Mouse (Mus musculus) Patski (cell line): ENCODE data around the gene Nln. TPM values are rescaled to one million over a fixed set of nuclear protein-coding genes. Genes with fewer than 3 reads are reported as not detected.

Experiments
- ATAC-seq: fragments of 100-300 bp; one replicate; pipeline ENCODE4 v1.8.0; 2021
- CTCF ChIA-PET: fragments of 350-600 bp; sonication (Branson Sonifier 250); formaldehyde crosslinking; loops from one replicate; lab custom pipeline; 2022; ENCODE audit warnings: inconsistent platforms; lab: Charles Lee
- POLR2A ChIA-PET: fragments of 350-600 bp; sonication (Branson Sonifier 250); formaldehyde crosslinking; loops from one replicate; lab custom pipeline; 2022; ENCODE audit warnings: antibody characterized with exemption, inconsistent platforms; lab: Charles Lee
- DNase-seq: peaks from one replicate; pipeline ENCODE4 v3.0.0-alpha.2; 2011; ENCODE audit warnings: low read depth, low spot score
- H3K27me3 ChIP-seq: fragments of 371-371 bp; one replicate; pipeline ENCODE4 v1.5.1; 2021
- CTCF ChIP-seq: fragments of 100-300 bp; IDR thresholded peaks from one replicate; pipeline ENCODE4 v1.5.1; 2021
- in situ Hi-C: fragments of 300-500 bp; cut with MboI; formaldehyde crosslinking; loops from 3 replicates; pipeline ENCODE4 v1.11.1; 2018; ENCODE audit warnings: low pct_unique_long_range_greater_than_20kb, mixed read lengths
- polyA plus RNA-seq: library from polyadenylated mRNA; unstranded; gene quantifications from one replicate; pipeline ENCODE4 v1.2.3, GENCODE M21; 2021

The Nln gene
- polyA plus RNA-seq, 1 experiment from 2014 or later: 29.2 TPM

DNA sequence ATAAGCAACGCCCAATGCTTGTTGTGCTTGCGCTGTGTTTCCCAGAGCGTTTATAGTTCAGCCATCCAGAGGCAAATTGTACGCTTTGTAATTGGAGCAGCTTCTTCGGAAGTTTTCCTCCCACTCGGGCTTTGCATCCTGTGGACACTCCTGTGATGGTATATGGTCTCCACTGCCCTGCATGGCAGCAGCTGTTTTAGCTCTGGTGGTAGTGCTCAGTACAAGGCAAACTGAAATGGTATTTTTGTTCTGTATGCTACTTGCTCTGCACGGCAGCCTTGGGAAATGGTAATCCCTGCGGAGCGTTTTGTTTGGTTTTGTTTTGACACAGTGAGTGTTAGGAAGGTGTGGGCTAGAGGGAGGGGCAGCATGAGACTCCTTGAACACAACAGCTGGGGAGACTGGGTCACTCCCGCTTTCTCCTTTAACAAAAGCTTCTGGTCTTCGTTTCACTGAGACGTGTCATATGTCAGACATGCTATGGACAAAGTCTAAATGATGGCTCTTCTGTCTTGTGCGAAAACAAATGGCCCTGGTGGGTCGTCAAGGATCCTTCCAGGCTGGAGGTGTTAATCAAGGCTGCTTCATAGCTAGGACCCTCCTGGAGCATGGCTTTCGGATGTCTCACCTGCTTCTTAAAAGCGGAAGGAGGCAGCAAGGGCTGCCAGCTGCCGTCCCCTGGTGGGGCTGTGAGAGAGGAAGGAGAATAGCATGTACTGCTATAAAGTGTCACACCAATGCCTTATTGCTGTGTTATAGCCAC is 12.8 kb upstream of the Nln start:
- ChIA-PET POLR2A (no interaction called here), CTCF (no interaction called here)
- DNase-seq (no peak), ATAC-seq (no peak)
- in situ Hi-C loops: no loop called here
- H3K27me3 ChIP-seq: no peaks in the 10 kb centered on the region
- no peak for TF ChIP-seq CTCF

DNA sequence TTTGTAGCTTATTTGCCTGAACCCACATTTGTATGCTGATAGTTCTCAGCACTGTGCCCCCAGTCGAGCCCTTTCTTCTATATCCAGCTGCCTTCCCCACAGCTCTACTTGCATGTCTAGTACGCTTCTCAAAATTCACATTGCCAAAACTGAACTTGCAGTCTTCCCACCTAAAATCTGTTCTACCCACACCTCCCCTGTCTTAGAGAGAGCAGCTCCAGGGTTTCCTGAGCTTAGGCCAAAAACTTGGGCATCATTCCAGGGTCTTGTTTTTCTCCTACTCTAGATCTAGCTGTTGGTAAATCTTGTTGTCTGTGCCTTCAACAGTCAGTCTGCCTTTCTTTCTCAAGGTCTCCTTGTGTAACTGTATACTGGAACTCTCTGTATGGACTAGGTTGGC is 5.4 kb upstream of the Nln start:
- ATAC-seq: no peak
- ChIA-PET CTCF (no interaction called here), POLR2A (no interaction called here)
- no peak for TF ChIP-seq CTCF
- in situ Hi-C loops: no loop called here
- DNase-seq: no peak
- H3K27me3 ChIP-seq: no peaks in the 10 kb centered on the region

DNA sequence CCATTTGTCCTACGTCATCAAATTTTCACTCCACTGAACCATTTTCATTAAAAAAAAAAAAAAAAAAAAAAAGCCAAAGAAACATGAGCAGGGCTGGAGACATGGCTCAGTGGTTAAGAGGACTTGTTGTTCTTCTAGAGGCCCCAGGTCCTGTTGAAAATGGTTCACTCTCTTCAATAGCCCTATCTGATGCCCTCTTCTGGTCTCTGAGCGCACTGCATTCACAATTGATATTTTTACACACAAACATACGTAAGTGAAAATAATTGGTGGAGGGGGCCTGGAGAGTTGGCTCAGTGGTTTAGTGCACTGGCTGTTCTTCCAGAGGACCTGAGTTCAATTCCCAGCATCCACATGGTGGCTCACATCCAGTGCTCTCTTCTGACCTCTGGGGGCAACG is 4.4 kb upstream of the Nln start:
- no peak for DNase-seq
- ChIA-PET CTCF (no interaction called here), POLR2A (no interaction called here)
- in situ Hi-C loops: no loop called here
- no peak for TF ChIP-seq CTCF
- no peak for ATAC-seq
- no peaks in the 10 kb centered on the region for H3K27me3 ChIP-seq

DNA sequence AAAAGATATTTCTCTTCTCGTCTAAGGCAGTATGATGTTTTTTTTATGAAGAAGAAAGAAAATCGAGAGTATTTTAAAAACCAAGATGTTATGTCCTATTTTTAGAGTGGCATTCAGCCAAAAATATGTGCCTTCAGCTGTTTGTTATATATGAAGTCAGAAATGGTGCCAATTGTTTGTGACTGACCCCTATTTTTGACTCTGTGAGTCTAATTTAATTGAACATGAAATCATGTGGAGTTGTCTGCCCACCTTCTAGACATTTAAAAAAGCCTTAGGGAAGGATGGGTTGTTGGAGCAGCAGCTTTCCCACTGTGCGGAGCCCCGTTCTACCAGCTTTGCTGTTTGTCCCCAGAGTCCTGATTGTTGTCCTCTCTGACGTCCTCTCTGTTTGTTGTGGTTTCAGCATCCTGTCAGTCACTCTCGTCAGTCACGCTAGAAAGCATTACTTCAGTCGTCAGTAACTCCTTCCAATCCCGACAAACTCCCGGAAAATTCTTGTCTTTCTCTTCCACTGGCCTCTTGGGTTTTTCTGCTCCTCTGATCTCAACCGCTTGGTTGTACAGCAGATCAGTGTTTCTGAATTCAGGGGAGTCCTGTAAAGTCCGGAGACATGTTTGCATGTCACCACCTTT is 3.0 kb upstream of the Nln start:
- in situ Hi-C loops: no loop called here
- H3K27me3 ChIP-seq: no peaks in the 10 kb centered on the region
- DNase-seq (no peak), ATAC-seq (no peak)
- ChIA-PET POLR2A (no interaction called here), CTCF (no interaction called here)
- no peak for TF ChIP-seq CTCF

DNA sequence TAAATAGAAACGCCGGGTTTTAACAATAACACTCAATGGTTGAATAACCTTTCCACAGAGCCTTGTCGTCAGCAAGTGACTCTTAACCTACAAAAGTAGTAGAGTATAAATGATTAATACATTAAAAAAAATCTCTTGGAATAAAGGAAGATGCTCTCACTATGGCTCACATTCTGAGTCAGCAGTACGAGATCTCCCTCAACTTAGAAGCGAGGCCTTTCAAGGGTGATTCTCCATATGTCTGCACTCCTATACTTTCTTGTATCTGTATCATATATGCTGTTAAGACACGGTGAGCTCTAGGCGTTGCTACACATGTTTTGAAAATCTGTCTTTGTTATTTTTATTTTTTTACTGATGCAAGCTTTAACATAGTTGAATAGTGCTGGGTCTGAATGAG is 1.1 kb upstream of the Nln start:
- no peak for TF ChIP-seq CTCF
- ChIA-PET CTCF (no interaction called here), POLR2A (no interaction called here)
- H3K27me3 ChIP-seq: no peaks in the 10 kb centered on the region
- no peak for DNase-seq
- ATAC-seq: no peak
- in situ Hi-C loops: no loop called here

DNA sequence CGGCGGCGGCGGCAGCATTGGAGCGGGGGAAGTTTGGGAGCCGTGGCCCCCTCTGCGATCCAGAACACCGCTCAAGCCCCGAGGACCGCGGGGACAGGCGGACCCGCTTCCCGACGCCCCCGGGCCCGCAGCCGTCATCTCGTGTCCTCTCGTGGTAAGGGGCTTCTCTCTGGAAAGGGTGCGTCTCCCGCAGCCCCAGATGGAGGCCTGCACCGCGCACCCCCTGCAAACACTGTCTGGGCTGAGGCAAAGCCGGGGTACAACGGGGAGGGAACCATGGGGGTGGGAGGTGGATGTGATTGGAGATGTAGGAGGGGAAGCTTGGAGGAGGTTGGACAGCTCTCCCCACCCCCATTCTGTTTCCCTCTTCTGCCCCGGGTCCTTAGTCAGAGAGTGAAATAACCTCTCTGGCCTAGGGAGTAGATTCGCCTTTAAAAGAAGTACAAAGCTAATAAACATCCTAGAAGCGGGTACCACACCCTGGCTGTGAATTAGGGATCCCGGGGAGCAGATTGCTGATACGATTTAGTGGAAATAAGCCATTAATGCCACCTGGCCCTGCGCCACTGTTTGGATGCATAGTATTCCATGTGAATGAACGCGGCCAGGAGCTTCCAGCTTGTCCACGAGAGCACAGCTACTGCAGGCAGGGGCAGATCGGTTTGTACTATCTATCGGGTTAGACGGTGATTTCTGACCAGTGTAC is 555 bp upstream of the Nln start:
- POLR2A ChIA-PET: no interaction called here
- no peaks in the 10 kb centered on the region for H3K27me3 ChIP-seq
- in situ Hi-C loops: no loop called here
- CTCF ChIA-PET: no interaction called here
- no peak for TF ChIP-seq CTCF
- DNase-seq (no peak), ATAC-seq (peak; percentile 73)

DNA sequence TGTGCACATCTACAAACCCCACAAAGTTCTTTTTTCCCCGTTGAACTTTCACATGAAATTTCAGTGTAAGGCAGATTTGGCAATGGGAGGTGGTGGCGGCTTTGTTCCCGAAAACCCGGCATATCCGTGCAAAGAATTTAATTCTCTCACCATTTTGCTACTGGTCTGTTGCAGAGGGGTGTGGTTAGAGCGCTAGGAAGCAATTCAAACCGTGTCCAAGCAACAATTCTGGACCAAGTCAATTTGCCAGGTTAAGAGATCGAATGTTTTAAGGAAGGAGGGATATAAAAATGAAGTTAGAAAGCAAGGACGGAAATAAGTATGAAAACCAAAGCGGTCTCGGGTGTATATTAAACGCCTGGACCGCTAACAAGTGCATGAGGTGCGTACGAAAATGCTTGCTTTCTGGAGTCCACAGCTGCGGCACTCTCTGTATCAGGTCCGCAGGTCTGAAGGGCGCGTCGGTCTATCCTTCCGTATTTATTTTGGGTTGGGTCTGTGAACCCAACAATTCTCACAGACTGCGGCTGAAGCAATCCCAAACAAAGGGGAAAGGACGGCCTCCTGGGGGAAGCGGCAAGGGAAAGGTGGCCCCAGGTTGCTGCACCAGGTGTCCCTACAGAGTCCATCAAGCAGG is 645 bp downstream of the Nln start:
- ATAC-seq (peak; percentile 23), DNase-seq (no peak)
- ChIA-PET CTCF (no interaction called here), POLR2A (no interaction called here)
- TF ChIP-seq CTCF: no peak
- H3K27me3 ChIP-seq: no peaks in the 10 kb centered on the region
- in situ Hi-C loops: no loop called here

DNA sequence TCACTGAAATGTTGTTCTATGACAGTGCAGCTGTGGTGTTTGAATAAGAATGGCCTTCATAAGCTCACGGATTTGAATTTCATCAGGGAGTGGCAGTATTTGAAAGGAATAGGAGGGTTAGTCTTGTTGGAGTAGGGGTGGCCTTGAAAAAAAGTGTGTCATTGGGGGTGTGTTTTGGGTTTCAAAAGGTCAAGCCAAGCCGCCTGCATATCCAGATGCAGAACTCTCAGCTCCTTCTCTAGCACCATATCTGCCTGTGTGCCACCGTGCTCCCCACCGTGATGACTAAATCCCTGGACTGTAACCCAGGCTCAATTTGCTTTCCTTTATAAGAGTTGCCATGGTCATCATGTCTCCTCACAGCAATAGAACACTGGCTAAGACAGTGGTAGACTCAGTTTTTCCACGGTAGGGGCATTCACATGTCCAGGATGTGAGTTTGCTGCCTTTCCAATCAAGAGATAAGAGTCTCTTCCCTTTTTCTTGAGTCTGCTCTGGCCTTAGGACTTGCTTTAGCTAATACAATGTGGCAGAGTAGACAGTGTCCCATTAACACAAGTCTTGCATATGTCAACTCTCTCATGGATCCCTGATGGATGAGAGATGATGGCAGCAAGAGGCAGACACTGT is 7.7 kb downstream of the Nln start:
- DNase-seq (no peak), ATAC-seq (no peak)
- in situ Hi-C loops: no loop called here
- CTCF ChIA-PET: interaction anchor here (0.9 kb wide), 1 partner anchor 18 kb away, joined by 3 read pairs; no protein-coding TSS in a partner anchor
- TF ChIP-seq CTCF: no peak
- POLR2A ChIA-PET: interaction anchor here (1.7 kb wide), 1 partner anchor 10 kb away, joined by 4 read pairs; no protein-coding TSS in a partner anchor
- H3K27me3 ChIP-seq: no peaks in the 10 kb centered on the region

DNA sequence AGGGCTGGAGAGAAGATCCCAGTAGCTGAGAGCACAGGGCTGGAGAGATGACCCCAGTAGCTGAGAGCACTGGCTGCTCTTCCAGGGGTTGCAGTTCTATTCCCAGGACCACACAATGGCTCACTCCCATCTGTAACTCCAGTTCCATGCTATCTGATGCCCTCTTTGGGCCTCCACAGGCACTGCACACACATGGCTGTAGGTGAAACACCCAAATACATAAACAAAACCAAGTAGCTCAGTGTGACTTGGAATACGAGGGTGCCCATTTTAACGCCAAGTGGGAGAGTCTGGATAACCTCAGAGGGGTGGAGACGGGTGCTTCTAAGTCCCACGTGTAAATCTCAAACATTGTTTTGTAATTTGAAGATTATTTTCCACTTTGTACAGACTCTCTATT is 9.0 kb downstream of the Nln start:
- no peaks in the 10 kb centered on the region for H3K27me3 ChIP-seq
- CTCF ChIA-PET: interaction anchor here (0.8 to 1.0 kb wide), 2 partner anchors 9 to 11 kb away, joined by 3 to 4 read pairs; no protein-coding TSS in a partner anchor
- POLR2A ChIA-PET: interaction anchor here (1.7 kb wide), 1 partner anchor 9 kb away, joined by 4 read pairs; no protein-coding TSS in a partner anchor
- in situ Hi-C loops: no loop called here
- ATAC-seq: no peak
- no peak for TF ChIP-seq CTCF
- no peak for DNase-seq

DNA sequence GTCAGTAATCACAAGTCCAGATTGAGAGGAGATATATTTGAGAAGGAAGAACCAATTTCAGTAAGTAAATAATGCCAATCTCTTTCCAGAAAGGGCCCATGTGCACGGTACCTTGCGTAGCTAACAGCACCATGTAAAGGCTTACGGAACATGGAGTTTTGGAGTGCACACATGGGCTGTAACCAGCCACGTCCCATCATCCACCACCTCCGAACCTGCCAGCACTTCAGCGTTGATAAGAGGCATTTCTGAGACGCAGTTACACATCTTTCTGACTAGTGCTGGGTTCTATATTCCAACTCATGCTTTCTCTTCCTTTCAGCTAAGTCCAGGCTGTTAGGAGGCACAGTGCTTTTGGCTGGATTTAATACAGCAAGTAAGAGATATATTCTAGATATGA is 12.2 kb downstream of the Nln start:
- no peak for DNase-seq
- ChIA-PET POLR2A (no interaction called here), CTCF (interaction anchor here (1.4 kb wide), 1 partner anchor 10 kb away, joined by 6 read pairs; no protein-coding TSS in a partner anchor)
- no peak for ATAC-seq
- no peaks in the 10 kb centered on the region for H3K27me3 ChIP-seq
- in situ Hi-C loops: no loop called here
- TF ChIP-seq CTCF: no peak
